Comparison of ENCODE assay signal across 8 mouse cellular contexts in genomic region chr5:67815572-67816325, GRCm38 (mm10). TPM values are rescaled to one million over a fixed set of nuclear protein-coding genes. Genes with fewer than 3 reads are reported as not detected.
DNase-seq lines count a peak whose midpoint lies in the region; ATAC-seq and TF ChIP-seq lines count a peak whose summit lies in the region.

No protein-coding gene starts in this region.

- H3K79me2 ChIP-seq in macrophage (ENCODE audit: inconsistent target), result peaks cover 60% of the 10 kb centered on the region

- TF ChIP-seq CTCF in lung, embryonic 14.5 days (IDR thresholded peaks at IDR 0.05; ENCODE audit: low read depth), result no peak

- DNase-seq in cerebellum, adult 9-10 months, result no peak
- DNase-seq in lung, embryonic 14.5 days, result peak; percentile 53
- no peak for DNase-seq in lung, postnatal 10 days
- DNase-seq in urinary bladder, postnatal 36 days (ENCODE audit: low spot score in 2 of 2), result no peak
- no peak for DNase-seq in ovary, postnatal 14 days (ENCODE audit: low spot score)

- peak overlapping the region; percentile 4; the same call in 1 of the 2 replicates for H3K27ac ChIP-seq in lung, embryonic 14.5 days (ENCODE audit: low read depth)
- H3K27ac ChIP-seq in heart, embryonic 15.5 days, result no peak overlapping the region
- peak overlapping the region; percentile 86 for H3K27ac ChIP-seq in macrophage

- H3K36me3 ChIP-seq in lung, embryonic 14.5 days (ENCODE audit: insufficient read depth), result no peaks in the 10 kb centered on the region
- H3K36me3 ChIP-seq in heart, embryonic 15.5 days, result no peaks in the 10 kb centered on the region
- peaks cover 15% of the 10 kb centered on the region for H3K36me3 ChIP-seq in macrophage (ENCODE audit: inconsistent target)

- ATAC-seq in cerebellum, adult (ENCODE audit: insufficient number of reproducible peaks, low FRiP score, low TSS enrichment), result 0 out of 2 replicates have a peak, but pooled peaks have one; percentile 26
- peak; percentile 85 for ATAC-seq in lung, embryonic 14.5 days (ENCODE audit: insufficient read depth)
- ATAC-seq in heart, embryonic 15.5 days (replicated peaks; ENCODE audit: insufficient number of reproducible peaks, insufficient read depth, low FRiP score, low read depth), result 0 out of 2 replicates have a peak, but pooled peaks have one; percentile 70

- H3K4me1 ChIP-seq in lung, embryonic 14.5 days (ENCODE audit: insufficient read depth), result 0 out of 2 replicates have a peak, but pooled peaks cover 4% of the 10 kb centered on the region
- H3K4me1 ChIP-seq in heart, embryonic 15.5 days (replicated peaks), result peaks cover 11% of the 10 kb centered on the region

- peak overlapping the region; percentile 38 for H3K4me2 ChIP-seq in lung, embryonic 14.5 days
- peak overlapping the region; percentile 33 for H3K4me2 ChIP-seq in heart, embryonic 15.5 days

- H3K27me3 ChIP-seq in lung, embryonic 14.5 days (ENCODE audit: insufficient read depth, low read length), result no peaks in the 10 kb centered on the region
- no peaks in the 10 kb centered on the region for H3K27me3 ChIP-seq in heart, embryonic 15.5 days

- peak overlapping the region; percentile 16; the same call in 1 of the 2 replicates for H3K4me3 ChIP-seq in lung, embryonic 14.5 days (ENCODE audit: low read depth, low read length)
- H3K4me3 ChIP-seq in heart, embryonic 15.5 days, result no peak overlapping the region
- H3K4me3 ChIP-seq in macrophage (ENCODE audit: inconsistent target), result peak overlapping the region; percentile 9; the same call in 1 of the 2 replicates

- peak overlapping the region; percentile 15; the same call in 1 of the 2 replicates for H3K9ac ChIP-seq in lung, embryonic 14.5 days
- no peak overlapping the region for H3K9ac ChIP-seq in heart, embryonic 15.5 days

- H3K9me3 ChIP-seq in lung, embryonic 14.5 days (ENCODE audit: low read depth, low read length), result no peaks in the 10 kb centered on the region
- no peaks in the 10 kb centered on the region for H3K9me3 ChIP-seq in heart, embryonic 15.5 days (replicated peaks)

- WGBS in lung, embryonic 14.5 days, result 31% methylated on average over 16 of the region's 16 CpGs
- WGBS in heart, embryonic 15.5 days, result 18% methylated on average over 16 of the region's 16 CpGs
- 46% methylated on average over 16 of the region's 16 CpGs for WGBS in macrophage (ENCODE audit: missing documents)

RNA-seq across cellular contexts. Expression of gene Atp8a1, which starts 31.5 kb away (rescaled TPM):
- polyA plus RNA-seq in lung, embryonic 14.5 days (2014; fragmentation: Nextera tagmentation; extraction: Ambion mirVana), result 44.5 and 48.4 TPM in 2 replicates
- polyA plus RNA-seq in heart, embryonic 15.5 days (2015; fragmentation: Nextera tagmentation; extraction: Ambion mirVana), result 6.2 and 11.9 TPM in 2 replicates
- total RNA-seq in macrophage (2018; cell fraction: chromatin; rRNA removed), result 1,000 to 10,000 TPM in 1 of 26 experiments, 100 to 1,000 TPM in 25; 211 to 1,161 (median 659) TPM
- 10 to 100 TPM; 32.2 to 82.9 (median 55.1) TPM for total RNA-seq in macrophage (2018; cell fraction: cytosol; rRNA removed)
- 100 to 1,000 TPM; 113 to 428 (median 276) TPM for total RNA-seq in macrophage (2018; cell fraction: nucleus; rRNA removed)
- 24.4 to 43.8 TPM (median 40.1 TPM) in 3 replicates for polyA plus RNA-seq in macrophage (2018)

Comparison
In these comparisons a context has a peak if more than half of its experiments do, and no peak if none do; other contexts are left out.
1. ATAC-seq: peak in every context shown above with its lines; median percentile 85 in lung, embryonic 14.5 days; 70 in heart, embryonic 15.5 days; 26 in cerebellum, adult.